Mouse (Mus musculus) kidney, adult 2 months (tissue): ENCODE results near the gene Limd1. TPM values are rescaled to one million over a fixed set of nuclear protein-coding genes. Genes with fewer than 3 reads are reported as not detected.

Experiments used
- DNase-seq: peaks from one replicate; pipeline ENCODE4 v3.0.0; 2021
- H3K27ac ChIP-seq: fragments of 200-500 bp; 2 replicates; pipeline ENCODE4 v1.5.1; 2012; ENCODE audit warnings: low read depth, low read length, control low read depth, inconsistent platforms; ENCODE audit not compliant: insufficient read depth
- H3K27me3 ChIP-seq: fragments of 200-500 bp; replicated peaks from 2 replicates; pipeline ENCODE4 v1.6.1; 2012; ENCODE audit warnings: mild to moderate bottlenecking, moderate library complexity, low read length, inconsistent platforms; ENCODE audit not compliant: control insufficient read depth, insufficient read depth
- H3K36me3 ChIP-seq: fragments of 200-500 bp; 2 replicates; pipeline ENCODE4 v1.6.1; 2012; ENCODE audit warnings: mild to moderate bottlenecking, moderate library complexity, low read length, inconsistent platforms; ENCODE audit not compliant: control insufficient read depth, insufficient read depth
- H3K4me1 ChIP-seq: fragments of 200-500 bp; 2 replicates; pipeline ENCODE4 v1.6.1; 2011; ENCODE audit warnings: low read length; ENCODE audit not compliant: control insufficient read depth, insufficient read depth
- H3K4me3 ChIP-seq: fragments of 200-500 bp; 2 replicates; pipeline ENCODE4 v1.5.1; 2011; ENCODE audit warnings: mild to moderate bottlenecking, low read depth, low read length, control low read depth; ENCODE audit not compliant: insufficient read depth
- CTCF ChIP-seq: fragments of 200-500 bp; conservative IDR thresholded peaks from 2 replicates; pipeline ENCODE4 v1.5.1; 2011; ENCODE audit warnings: low read depth, mild to moderate bottlenecking, control low read depth, low read length, moderate library complexity, mixed read lengths; ENCODE audit not compliant: insufficient read depth, insufficient read length
- POLR2A ChIP-seq: fragments of 200-500 bp; IDR thresholded peaks from one replicate; pipeline ENCODE4 v1.6.1; 2011; ENCODE audit warnings: low read depth, low read length, control low read depth
- WGBS: fragments of 180-500 bp; shearing (Covaris S2); methylation state at CpG from one replicate; pipeline ENCODE4 v1.1.7; 2018; 5-methylcytosine and 5-hydroxymethylcytosine counted together
- polyA plus RNA-seq: library from polyadenylated mRNA; depleted of rRNA; stranded (reverse); fragments of >200 nt; gene quantifications from 2 replicates; pipeline ENCODE4 v1.2.3, GENCODE M21; 2012; rRNA removed

The Limd1 gene
- polyA plus RNA-seq, 1 experiment: 56.9 TPM

DNA sequence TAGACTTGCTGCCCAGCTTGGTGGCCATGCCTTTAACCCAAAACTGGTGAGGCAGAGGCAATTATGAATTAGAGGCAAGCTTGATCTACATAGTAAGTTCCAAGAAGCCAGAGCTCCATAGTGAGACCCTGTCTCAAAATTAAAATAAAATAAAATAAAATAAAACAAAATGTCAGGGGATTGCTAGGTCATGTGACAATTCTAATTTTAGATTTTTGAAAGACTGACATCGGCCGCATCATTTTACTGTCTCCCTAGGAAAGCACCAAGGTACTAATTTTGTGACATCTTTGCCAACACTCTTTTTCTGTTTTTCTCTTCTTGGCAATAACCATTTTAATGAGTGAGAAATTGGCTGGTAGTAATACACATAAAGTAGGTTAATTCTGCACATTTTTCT lies 58.1 kb downstream of the Limd1 start:
- H3K4me3 ChIP-seq: no peak overlapping the region
- no peaks in the 10 kb centered on the region for H3K27me3 ChIP-seq
- DNase-seq: no peak
- TF ChIP-seq POLR2A: no peak
- TF ChIP-seq CTCF: no peak
- H3K36me3 ChIP-seq: no peaks in the 10 kb centered on the region
- WGBS: 87% methylated on average over 2 of the region's 2 CpGs
- peaks cover 29% of the 10 kb centered on the region for H3K4me1 ChIP-seq
- no peak overlapping the region for H3K27ac ChIP-seq

GRCm38 (mm10) chr9:123538189-123538588 lies 59.7 kb downstream of the Limd1 start:
- H3K4me1 ChIP-seq: peaks cover 24% of the 10 kb centered on the region
- H3K36me3 ChIP-seq: no peaks in the 10 kb centered on the region
- no peak overlapping the region for H3K4me3 ChIP-seq
- H3K27me3 ChIP-seq: no peaks in the 10 kb centered on the region
- no peak for TF ChIP-seq CTCF
- TF ChIP-seq POLR2A: no peak
- WGBS: 26% methylated on average over 4 of the region's 4 CpGs
- 0 out of 2 replicates have a peak overlapping the region, but pooled peaks have one; percentile 22 for H3K27ac ChIP-seq
- no peak for DNase-seq

GRCm38 (mm10) chr9:123539093-123539492 lies 60.6 kb downstream of the Limd1 start:
- Histone ChIP-seq H3K4me1 (peaks cover 24% of the 10 kb centered on the region), H3K27ac (peak overlapping the region; percentile 74), H3K4me3 (no peak overlapping the region), H3K27me3 (no peaks in the 10 kb centered on the region), H3K36me3 (no peaks in the 10 kb centered on the region)
- TF ChIP-seq CTCF (no peak), POLR2A (no peak)
- 19% methylated on average over 1 of the region's 1 CpGs for WGBS
- DNase-seq: no peak

GRCm38 (mm10) chr9:123539823-123540222 lies 61.3 kb downstream of the Limd1 start:
- no peak overlapping the region for H3K4me3 ChIP-seq
- 44% methylated on average over 2 of the region's 2 CpGs for WGBS

GRCm38 (mm10) chr9:123554599-123554998 lies 76.1 kb downstream of the Limd1 start:
- no peak for TF ChIP-seq CTCF
- H3K4me1 ChIP-seq: no peaks in the 10 kb centered on the region
- no peaks in the 10 kb centered on the region for H3K27me3 ChIP-seq
- no peak overlapping the region for H3K4me3 ChIP-seq
- no peak for DNase-seq
- 88% methylated on average over 3 of the region's 3 CpGs for WGBS
- no peak overlapping the region for H3K27ac ChIP-seq
- H3K36me3 ChIP-seq: peaks cover 15% of the 10 kb centered on the region

More at GRCm38 (mm10) chr9:123539823-123540222, 61.3 kb downstream of the Limd1 start:
- no peak overlapping the region for H3K27ac ChIP-seq
- H3K27me3 ChIP-seq: no peaks in the 10 kb centered on the region
- peaks cover 24% of the 10 kb centered on the region for H3K4me1 ChIP-seq
- peak; percentile 73 for DNase-seq
- H3K36me3 ChIP-seq: no peaks in the 10 kb centered on the region
- TF ChIP-seq CTCF (no peak), POLR2A (no peak)

Other genes starting within 250 kb of the Limd1 start
- gene Tmem158, start 217.9 kb upstream of the Limd1 start, polyA plus RNA-seq: 2.8 and 5.4 TPM in 2 replicates
- gene Lars2, start 111.8 kb upstream of the Limd1 start, polyA plus RNA-seq: 432 and 1,036 TPM in 2 replicates
- gene Sacm1l, start 51.1 kb downstream of the Limd1 start, polyA plus RNA-seq: 13.8 and 20.0 TPM in 2 replicates
- gene Slc6a20b, start 153.9 kb downstream of the Limd1 start, polyA plus RNA-seq: 341 and 382 TPM in 2 replicates
- 0.24 and 0.91 TPM in 2 replicates for gene Ccr9, start 199.7 kb downstream of the Limd1 start, polyA plus RNA-seq
- gene Slc6a20a, start 200.2 kb downstream of the Limd1 start, polyA plus RNA-seq: 26.8 and 40.4 TPM in 2 replicates
- gene Lztfl1, start 239.0 kb downstream of the Limd1 start, polyA plus RNA-seq: 4.5 and 5.3 TPM in 2 replicates